Mouse (Mus musculus) T-cell, adult 2 months (primary cell): Measurements from ENCODE around the gene 4921524J17Rik.

ENCODE experiments used
- DNase-seq: peaks from one replicate; pipeline ENCODE4 v3.0.0; 2022; ENCODE audit warnings: low spot score

Gene 4921524J17Rik

GRCm38 (mm10) chr8:85380123-85380823 is 52.4 kb downstream of the 4921524J17Rik start:
- DNase-seq = no peak

DNA sequence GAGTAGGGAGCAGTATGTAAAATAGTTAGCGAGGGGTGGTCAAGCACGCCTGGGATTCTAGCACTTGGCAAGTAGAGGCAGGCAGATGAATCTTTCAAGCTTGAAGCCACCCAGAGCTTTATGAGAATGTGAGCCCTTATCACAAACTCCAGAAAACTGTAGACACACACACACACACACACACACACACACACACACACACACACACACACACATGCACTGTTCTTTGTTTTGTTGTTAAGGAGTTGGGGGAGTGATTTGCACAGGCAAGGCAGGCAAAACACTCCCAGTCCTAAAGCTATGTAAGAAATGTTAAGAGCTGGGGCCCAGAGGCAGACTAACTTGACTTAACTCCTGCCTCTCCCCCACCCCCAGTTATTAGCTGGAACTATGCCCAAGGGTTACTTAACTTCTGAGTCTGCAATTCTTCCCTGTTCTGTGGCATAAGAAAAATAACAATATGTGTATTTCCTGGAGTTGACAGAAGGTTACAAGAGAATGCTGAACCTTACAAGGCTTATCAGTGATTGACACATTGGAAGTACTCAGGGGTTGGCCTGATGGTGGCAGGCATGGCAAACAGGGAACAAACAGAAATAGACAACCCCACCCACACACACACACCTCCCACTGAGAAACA is 53.4 kb downstream of the 4921524J17Rik start:
- no peak for DNase-seq

DNA sequence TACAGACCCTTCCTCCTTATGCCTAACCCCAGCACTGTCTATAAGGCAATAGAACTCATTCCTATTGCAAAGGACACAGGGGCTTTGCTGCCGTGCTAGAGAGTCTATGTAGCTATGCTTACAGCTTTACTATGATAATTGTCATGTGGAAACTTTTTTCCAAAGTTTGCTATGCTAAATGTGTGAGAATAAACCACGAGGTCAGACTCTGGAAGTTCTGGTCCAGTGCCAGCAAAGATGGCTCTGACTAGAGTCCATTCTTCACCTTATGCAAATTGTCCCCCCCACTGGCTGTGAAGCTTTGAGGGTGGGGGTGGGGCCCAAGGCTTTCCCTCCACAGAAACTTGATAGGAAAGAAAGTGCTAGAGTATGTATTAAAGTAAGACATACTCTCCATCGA is 56.1 kb downstream of the 4921524J17Rik start:
- DNase-seq = no peak

GRCm38 (mm10) chr8:85374286-85374685 is 58.3 kb downstream of the 4921524J17Rik start:
- DNase-seq = no peak

GRCm38 (mm10) chr8:85373435-85374039 is 59.1 kb downstream of the 4921524J17Rik start:
- DNase-seq = no peak

- no peak for DNase-seq
Observed at GRCm38 (mm10) chr8:85372465-85372839, 60.2 kb downstream of the 4921524J17Rik start.

DNA sequence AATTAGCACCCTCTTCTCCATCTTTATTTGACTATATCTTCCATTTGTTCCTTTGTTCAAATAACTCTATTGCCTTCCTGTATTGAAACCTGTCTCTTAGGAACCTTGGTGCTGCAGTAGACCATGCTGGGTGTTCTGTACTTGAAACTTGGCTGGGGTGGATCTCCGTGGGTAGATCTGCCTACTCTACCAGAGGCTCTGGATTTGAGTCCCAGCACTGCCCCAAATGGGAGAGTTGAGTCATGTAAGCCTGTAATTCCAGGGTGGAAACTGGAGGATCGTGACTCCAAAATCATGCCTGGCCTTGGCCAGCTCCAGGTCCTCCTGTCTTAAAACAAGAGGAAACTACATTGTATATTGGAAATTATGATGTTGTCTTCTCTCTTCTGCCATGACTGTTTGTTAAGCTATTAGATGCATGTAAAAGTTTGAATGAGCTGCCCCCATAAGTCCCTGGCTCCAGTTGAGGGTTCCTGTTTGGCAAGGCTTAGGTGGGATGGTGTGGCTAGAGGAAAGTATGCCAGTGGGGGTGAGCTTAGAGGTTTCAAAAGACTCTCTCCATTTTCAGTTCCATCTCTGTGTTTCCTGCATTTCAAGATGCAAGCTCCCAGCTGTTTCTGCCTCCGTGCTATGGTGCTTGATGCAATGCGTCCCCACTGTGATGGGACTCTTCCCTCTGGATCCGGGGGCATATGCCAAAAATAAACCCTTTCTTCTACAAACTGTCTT is 60.7 kb downstream of the 4921524J17Rik start:
- no peak for DNase-seq

DNA sequence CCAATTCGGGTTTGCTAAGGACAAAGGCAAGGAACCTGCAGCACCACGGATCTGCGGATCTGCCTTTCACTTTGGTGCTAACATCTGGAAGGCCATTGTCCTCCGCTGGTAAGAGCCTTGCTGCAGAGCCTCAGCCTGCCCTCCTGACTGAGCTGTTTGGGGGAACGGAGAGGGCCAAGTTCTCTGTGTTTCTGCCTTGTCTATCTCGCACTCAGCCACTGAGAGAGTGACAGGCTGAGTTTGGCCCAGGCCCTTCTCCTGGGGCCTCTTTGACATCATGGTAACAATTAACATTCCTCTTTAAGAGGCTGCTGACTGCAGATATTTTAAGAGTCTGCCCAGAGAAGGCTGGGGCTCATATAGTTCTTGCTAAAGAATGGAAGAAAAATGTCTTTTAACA is 67.5 kb downstream of the 4921524J17Rik start:
- no peak for DNase-seq

GRCm38 (mm10) chr8:85364628-85365027 is 68.0 kb downstream of the 4921524J17Rik start:
- DNase-seq = no peak

DNA sequence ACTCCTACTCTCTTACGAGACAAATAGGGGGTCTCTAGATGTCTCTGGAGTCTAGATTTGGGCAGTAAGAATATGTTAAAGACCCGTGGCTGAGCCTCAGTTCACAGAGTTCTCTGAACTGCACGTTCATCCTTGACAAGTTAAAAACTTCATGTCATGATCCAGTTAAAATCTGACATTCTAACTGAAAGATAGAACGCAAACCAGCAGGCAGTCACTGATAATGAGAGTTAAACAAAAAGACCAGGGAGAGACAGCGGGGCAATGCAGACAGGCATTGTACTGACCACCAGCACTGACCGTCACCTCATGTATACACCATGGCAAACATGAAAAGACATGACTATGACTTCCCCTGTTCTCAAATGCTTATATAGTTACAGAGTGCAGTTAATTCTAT is 69.2 kb downstream of the 4921524J17Rik start:
- no peak for DNase-seq

- no peak for DNase-seq
Observed at GRCm38 (mm10) chr8:85362211-85362610, 70.4 kb downstream of the 4921524J17Rik start.
